Mouse (Mus musculus) midbrain, postnatal 0 days (tissue): ENCODE measurements around the gene Fam222a. TPM values are rescaled to one million over a fixed set of nuclear protein-coding genes. Genes with fewer than 3 reads are reported as not detected.

Experiments used
- ATAC-seq: fragments of 200-750 bp; cut with Nextera tagmentation; 2 replicates; pipeline ENCODE4 v1.8.0; 2017; ENCODE audit warnings: moderate number of reproducible peaks, mild to moderate bottlenecking, moderate TSS enrichment, moderate library complexity; ENCODE audit not compliant: low FRiP score
- DNase-seq: peaks from one replicate; pipeline ENCODE4 v3.0.0-alpha.2; 2015; ENCODE audit warnings: low spot score
- H3K27ac ChIP-seq: fragments of 300-500 bp; sonication (generic); 2 replicates; pipeline ENCODE4 v1.5.1; 2014; ENCODE audit warnings: low read depth, mild to moderate bottlenecking, low read length, mixed read lengths
- H3K27me3 ChIP-seq: fragments of 300-500 bp; sonication (generic); 2 replicates; pipeline ENCODE4 v1.6.1; 2014; ENCODE audit warnings: low read length, control low read depth, mixed read lengths; ENCODE audit not compliant: insufficient read depth
- H3K36me3 ChIP-seq: fragments of 300-500 bp; sonication (generic); 2 replicates; pipeline ENCODE4 v1.6.1; 2014; ENCODE audit warnings: low read length, control low read depth, mixed read lengths; ENCODE audit not compliant: insufficient read depth
- H3K4me1 ChIP-seq: fragments of 300-500 bp; sonication (generic); 2 replicates; pipeline ENCODE4 v1.6.1; 2014; ENCODE audit warnings: mild to moderate bottlenecking, control low read depth, antibody characterized with exemption, low read length, mixed read lengths; ENCODE audit not compliant: insufficient read depth
- H3K4me2 ChIP-seq: fragments of 300-500 bp; sonication (generic); 2 replicates; pipeline ENCODE4 v1.6.1; 2014; ENCODE audit warnings: low read depth, mild to moderate bottlenecking, low read length, mixed read lengths; ENCODE audit not compliant: poor library complexity, severe bottlenecking
- H3K4me3 ChIP-seq: fragments of 300-500 bp; sonication (generic); 2 replicates; pipeline ENCODE4 v1.5.1; 2014; ENCODE audit warnings: low read depth, mild to moderate bottlenecking, low read length, moderate library complexity
- H3K9ac ChIP-seq: fragments of 300-500 bp; sonication (generic); replicated peaks from 2 replicates; pipeline ENCODE4 v1.6.1; 2014; ENCODE audit warnings: mild to moderate bottlenecking, low read length, moderate library complexity, mixed read lengths; ENCODE audit not compliant: poor library complexity, severe bottlenecking
- H3K9me3 ChIP-seq: fragments of 300-500 bp; sonication (generic); 2 replicates; pipeline ENCODE4 v1.6.1; 2016; ENCODE audit warnings: low read length, control low read depth
- CTCF ChIP-seq: IDR thresholded peaks from 2 replicates; pipeline ENCODE4 v1.5.1; 2016; ENCODE audit warnings: antibody characterized with exemption, mild to moderate bottlenecking
- WGBS: fragments of 180-500 bp; shearing (Covaris S2); extraction: QIAGEN DNeasy Blood & Tissue Kit; methylation state at CpG from one replicate; pipeline ENCODE4 v1.1.7; 2014; 5-methylcytosine and 5-hydroxymethylcytosine counted together
- polyA plus RNA-seq: library from polyadenylated mRNA; unstranded; fragments of >200 nt; fragmentation: Nextera tagmentation; extraction: Ambion mirVana; gene quantifications from 2 replicates; pipeline ENCODE4 v1.2.1, GENCODE M21; 2015
- total RNA-seq: library from RNA; depleted of rRNA; stranded (reverse); fragments of >200 nt; gene quantifications from 2 replicates; pipeline ENCODE4 v1.2.3, GENCODE M21; 2014

Gene Fam222a
- total and polyA plus RNA-seq, 2 experiments from 2014 or later: 4.2 to 10.4 TPM

GRCm38 (mm10) chr5:114570791-114571450 lies 3.1 kb downstream of the Fam222a start:
- Histone ChIP-seq H3K36me3 (0 out of 2 replicates have a peak, but pooled peaks cover 3% of the 10 kb centered on the region), H3K27ac (peak overlapping the region; percentile 70), H3K4me2 (peak overlapping the region; percentile 87), H3K27me3 (no peaks in the 10 kb centered on the region), H3K4me3 (peak overlapping the region; percentile 60), H3K9ac (peak overlapping the region; percentile 55), H3K4me1 (peaks cover 43% of the 10 kb centered on the region), H3K9me3 (no peaks in the 10 kb centered on the region)
- no peak; the same call in 1 of the 2 replicates for TF ChIP-seq CTCF
- ATAC-seq (no peak), DNase-seq (no peak)
- 4% methylated on average over 14 of the region's 14 CpGs for WGBS

- Histone ChIP-seq H3K27me3 (no peaks in the 10 kb centered on the region), H3K4me1 (peaks cover 43% of the 10 kb centered on the region), H3K9ac (peak overlapping the region; percentile 55), H3K9me3 (no peaks in the 10 kb centered on the region), H3K4me2 (peak overlapping the region; percentile 87), H3K4me3 (peak overlapping the region; percentile 60), H3K27ac (peak overlapping the region; percentile 70), H3K36me3 (0 out of 2 replicates have a peak, but pooled peaks cover 3% of the 10 kb centered on the region)
- WGBS: under 1% methylated on average over 39 of the region's 39 CpGs
- ATAC-seq (no peak), DNase-seq (peak; percentile 60)
- 0 out of 2 replicates have a peak, but pooled peaks have one; percentile 18 for TF ChIP-seq CTCF
Measured at GRCm38 (mm10) chr5:114571451-114572030, 3.7 kb downstream of the Fam222a start.

- WGBS: 31% methylated on average over 2 of the region's 2 CpGs
- H3K36me3 ChIP-seq: 0 out of 2 replicates have a peak, but pooled peaks cover 3% of the 10 kb centered on the region
- H3K9me3 ChIP-seq: no peaks in the 10 kb centered on the region
- no peak for TF ChIP-seq CTCF
- H3K9ac ChIP-seq: peak overlapping the region; percentile 19; the same call in 1 of the 2 replicates
- H3K4me2 ChIP-seq: 0 out of 2 replicates have a peak overlapping the region, but pooled peaks have one; percentile 87
- DNase-seq: no peak
- H3K4me1 ChIP-seq: peaks cover 43% of the 10 kb centered on the region
- no peaks in the 10 kb centered on the region for H3K27me3 ChIP-seq
- H3K27ac ChIP-seq: no peak overlapping the region
- no peak for ATAC-seq
- no peak overlapping the region for H3K4me3 ChIP-seq
Measured at GRCm38 (mm10) chr5:114572997-114573396, 5.2 kb downstream of the Fam222a start.

GRCm38 (mm10) chr5:114573920-114574628 lies 6.3 kb downstream of the Fam222a start:
- H3K36me3 ChIP-seq: 0 out of 2 replicates have a peak, but pooled peaks cover 3% of the 10 kb centered on the region
- peaks cover 42% of the 10 kb centered on the region for H3K4me1 ChIP-seq
- H3K9me3 ChIP-seq: no peaks in the 10 kb centered on the region
- no peak for TF ChIP-seq CTCF
- H3K4me3 ChIP-seq: no peak overlapping the region
- H3K27me3 ChIP-seq: no peaks in the 10 kb centered on the region
- ATAC-seq (no peak), DNase-seq (no peak)
- WGBS: 69% methylated on average over 12 of the region's 12 CpGs
- 0 out of 2 replicates have a peak overlapping the region, but pooled peaks have one; percentile 19 for H3K9ac ChIP-seq
- no peak overlapping the region for H3K27ac ChIP-seq
- no peak overlapping the region for H3K4me2 ChIP-seq

DNA sequence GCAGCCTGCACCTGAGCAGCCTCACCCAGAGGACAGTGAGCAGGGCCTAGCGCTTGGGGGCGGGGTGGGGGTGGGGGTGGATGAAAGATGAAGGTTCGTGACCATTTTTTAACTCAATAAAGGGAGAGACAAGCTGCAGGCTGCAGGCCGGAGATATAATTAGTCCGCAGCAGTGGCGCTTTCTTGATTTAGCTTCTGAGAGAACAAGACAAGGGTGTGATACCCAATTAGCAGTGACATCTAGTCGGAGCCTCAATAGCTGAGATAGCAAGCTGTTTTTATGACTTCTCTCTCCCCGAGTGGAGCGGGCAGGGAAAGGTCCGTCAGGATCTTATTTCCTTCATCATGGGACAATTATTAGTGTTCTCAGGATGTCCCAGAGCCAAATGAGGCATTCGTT lies 7.2 kb downstream of the Fam222a start:
- H3K9me3 ChIP-seq: no peaks in the 10 kb centered on the region
- H3K4me2 ChIP-seq: peak overlapping the region; percentile 39
- peak overlapping the region; percentile 5; the same call in 1 of the 2 replicates for H3K4me3 ChIP-seq
- H3K27me3 ChIP-seq: no peaks in the 10 kb centered on the region
- no peak for TF ChIP-seq CTCF
- 43% methylated on average over 11 of the region's 11 CpGs for WGBS
- peaks cover 34% of the 10 kb centered on the region for H3K4me1 ChIP-seq
- H3K9ac ChIP-seq: no peak overlapping the region
- H3K27ac ChIP-seq: no peak overlapping the region
- DNase-seq (no peak), ATAC-seq (no peak)
- 0 out of 2 replicates have a peak, but pooled peaks cover 3% of the 10 kb centered on the region for H3K36me3 ChIP-seq
